Mouse (Mus musculus): ENCODE measurements around the gene Lmf1.
A peak's percentile ranks its signal among the peaks of the same experiment; 100 is the strongest.

The Lmf1 gene

GRCm38 (mm10) chr17:25597537-25597936 lies 18.7 kb downstream of the Lmf1 start:
- no peak for DNase-seq (ENCODE audit: extremely low spot score, low read depth, low spot score)

GRCm38 (mm10) chr17:25602366-25602765 lies 23.5 kb downstream of the Lmf1 start:
- no peak for DNase-seq (ENCODE audit: extremely low spot score, low read depth, low spot score)

- peak; percentile 26 for DNase-seq (ENCODE audit: extremely low spot score, low read depth, low spot score)
These were observed 25.3 kb downstream of the Lmf1 start for GRCm38 (mm10) chr17:25604234-25604633.

GRCm38 (mm10) chr17:25608137-25608785 lies 29.4 kb downstream of the Lmf1 start:
- DNase-seq (ENCODE audit: extremely low spot score, low read depth, low spot score) = no peak

GRCm38 (mm10) chr17:25608821-25609505 lies 30.1 kb downstream of the Lmf1 start:
- DNase-seq (ENCODE audit: extremely low spot score, low read depth, low spot score) = no peak

- DNase-seq (ENCODE audit: extremely low spot score, low read depth, low spot score) = no peak
These were observed 30.6 kb downstream of the Lmf1 start for GRCm38 (mm10) chr17:25609506-25609828.

GRCm38 (mm10) chr17:25610151-25610550 lies 31.3 kb downstream of the Lmf1 start:
- no peak for DNase-seq (ENCODE audit: extremely low spot score, low read depth, low spot score)

GRCm38 (mm10) chr17:25612537-25612936 lies 33.7 kb downstream of the Lmf1 start:
- no peak for DNase-seq (ENCODE audit: extremely low spot score, low read depth, low spot score)

- no peak for DNase-seq (ENCODE audit: extremely low spot score, low read depth, low spot score)
These were observed 34.4 kb downstream of the Lmf1 start for GRCm38 (mm10) chr17:25613323-25613722.

- DNase-seq (ENCODE audit: extremely low spot score, low read depth, low spot score) = no peak
These were observed 36.0 kb downstream of the Lmf1 start for GRCm38 (mm10) chr17:25614723-25615510.

- DNase-seq (ENCODE audit: extremely low spot score, low read depth, low spot score) = no peak
These were observed 39.7 kb downstream of the Lmf1 start for GRCm38 (mm10) chr17:25618508-25619056.

GRCm38 (mm10) chr17:25623441-25623840 lies 44.6 kb downstream of the Lmf1 start:
- DNase-seq (ENCODE audit: extremely low spot score, low read depth, low spot score) = no peak

GRCm38 (mm10) chr17:25623935-25624334 lies 45.0 kb downstream of the Lmf1 start:
- no peak for DNase-seq (ENCODE audit: extremely low spot score, low read depth, low spot score)

- no peak for DNase-seq (ENCODE audit: extremely low spot score, low read depth, low spot score)
These were observed 45.7 kb downstream of the Lmf1 start for GRCm38 (mm10) chr17:25624446-25625119.

- DNase-seq (ENCODE audit: extremely low spot score, low read depth, low spot score) = no peak
These were observed 46.4 kb downstream of the Lmf1 start for GRCm38 (mm10) chr17:25625282-25625681.

- DNase-seq (ENCODE audit: extremely low spot score, low read depth, low spot score) = no peak
These were observed 47.5 kb downstream of the Lmf1 start for GRCm38 (mm10) chr17:25626196-25627043.

- no peak for DNase-seq (ENCODE audit: extremely low spot score, low read depth, low spot score)
These were observed 51.4 kb downstream of the Lmf1 start for GRCm38 (mm10) chr17:25630313-25630712.

GRCm38 (mm10) chr17:25634070-25634469 lies 55.2 kb downstream of the Lmf1 start:
- DNase-seq (ENCODE audit: extremely low spot score, low read depth, low spot score) = no peak

GRCm38 (mm10) chr17:25635387-25635786 lies 56.5 kb downstream of the Lmf1 start:
- peak; percentile 61 for DNase-seq (ENCODE audit: extremely low spot score, low read depth, low spot score)

- DNase-seq (ENCODE audit: extremely low spot score, low read depth, low spot score) = no peak
These were observed 56.9 kb downstream of the Lmf1 start for GRCm38 (mm10) chr17:25635806-25636205.

All from hindlimb bud, embryonic 11.5 days (tissue).